Mouse (Mus musculus) megakaryocyte progenitor cell, adult 5-6 weeks (primary cell): ENCODE measurements around the gene Wdr5. TPM values are rescaled to one million over a fixed set of nuclear protein-coding genes. Genes with fewer than 3 reads are reported as not detected.
A peak's percentile ranks its signal among the peaks of the same experiment; 100 is the strongest.

ENCODE experiments used
- ATAC-seq: replicated peaks from 2 replicates; pipeline ENCODE4 v1.8.0; 2016; ENCODE audit warnings: mild to moderate bottlenecking, moderate TSS enrichment, inconsistent platforms; ENCODE audit not compliant: poor library complexity
- total RNA-seq, 2 experiments: library from RNA; stranded (forward) in 1 of 2; stranded (reverse) in 1 of 2; fragments of 157-497, 149-512 nt in 1 of 2; fragments of 200-1000 nt in 1 of 2; gene quantifications; 2 replicates each; pipeline versions ENCODE4 v1.2.3 to v1.2.4; 2015 to 2017

Wdr5 gene
- total RNA-seq, 2 experiments from 2014 or later = 36.7 to 85.6 TPM

- ATAC-seq = no peak
Observed at GRCm38 (mm10) chr2:27547986-27548385, 33.0 kb downstream of the Wdr5 start.

GRCm38 (mm10) chr2:27548664-27549369 lies 33.9 kb downstream of the Wdr5 start:
- no peak for ATAC-seq

- ATAC-seq = peak; percentile 64
Observed at GRCm38 (mm10) chr2:27552620-27553287, 37.8 kb downstream of the Wdr5 start.

- no peak for ATAC-seq
Observed at GRCm38 (mm10) chr2:27554308-27554707, 39.4 kb downstream of the Wdr5 start.

GRCm38 (mm10) chr2:27556921-27557320 lies 42.0 kb downstream of the Wdr5 start:
- ATAC-seq = no peak

GRCm38 (mm10) chr2:27560708-27561123 lies 45.8 kb downstream of the Wdr5 start:
- ATAC-seq = no peak

GRCm38 (mm10) chr2:27561159-27561558 lies 46.2 kb downstream of the Wdr5 start:
- no peak for ATAC-seq

GRCm38 (mm10) chr2:27561829-27562228 lies 46.9 kb downstream of the Wdr5 start:
- no peak for ATAC-seq

- ATAC-seq = peak; percentile 84
Observed at GRCm38 (mm10) chr2:27563641-27564148, 48.7 kb downstream of the Wdr5 start.

- ATAC-seq = no peak
Observed at GRCm38 (mm10) chr2:27564694-27565093, 49.7 kb downstream of the Wdr5 start.

GRCm38 (mm10) chr2:27565316-27566103 lies 50.6 kb downstream of the Wdr5 start:
- 0 out of 2 replicates have a peak, but pooled peaks have one; percentile 26 for ATAC-seq

- ATAC-seq = no peak
Observed at GRCm38 (mm10) chr2:27570856-27571255, 55.9 kb downstream of the Wdr5 start.

GRCm38 (mm10) chr2:27572261-27572793 lies 57.4 kb downstream of the Wdr5 start:
- ATAC-seq = no peak

- peak; percentile 42; the same call in 1 of the 2 replicates for ATAC-seq
Observed at GRCm38 (mm10) chr2:27572928-27573627, 58.1 kb downstream of the Wdr5 start.

- no peak for ATAC-seq
Observed at GRCm38 (mm10) chr2:27573628-27573966, 58.6 kb downstream of the Wdr5 start.

- no peak for ATAC-seq
Observed at GRCm38 (mm10) chr2:27576416-27576815, 61.5 kb downstream of the Wdr5 start.

GRCm38 (mm10) chr2:27578552-27578951 lies 63.6 kb downstream of the Wdr5 start:
- no peak for ATAC-seq

GRCm38 (mm10) chr2:27582112-27582511 lies 67.2 kb downstream of the Wdr5 start:
- ATAC-seq = no peak

- ATAC-seq = no peak
Observed at GRCm38 (mm10) chr2:27583019-27583418, 68.1 kb downstream of the Wdr5 start.

GRCm38 (mm10) chr2:27584546-27584945 lies 69.6 kb downstream of the Wdr5 start:
- ATAC-seq = no peak
